Mouse (Mus musculus) lung, postnatal 10 days (tissue): ENCODE results near the gene Tmem273.
A peak's percentile ranks its signal among the peaks of the same experiment; 100 is the strongest.

Source experiments
- DNase-seq: peaks from one replicate; pipeline ENCODE4 v3.0.0; 2021

Tmem273 gene

DNA sequence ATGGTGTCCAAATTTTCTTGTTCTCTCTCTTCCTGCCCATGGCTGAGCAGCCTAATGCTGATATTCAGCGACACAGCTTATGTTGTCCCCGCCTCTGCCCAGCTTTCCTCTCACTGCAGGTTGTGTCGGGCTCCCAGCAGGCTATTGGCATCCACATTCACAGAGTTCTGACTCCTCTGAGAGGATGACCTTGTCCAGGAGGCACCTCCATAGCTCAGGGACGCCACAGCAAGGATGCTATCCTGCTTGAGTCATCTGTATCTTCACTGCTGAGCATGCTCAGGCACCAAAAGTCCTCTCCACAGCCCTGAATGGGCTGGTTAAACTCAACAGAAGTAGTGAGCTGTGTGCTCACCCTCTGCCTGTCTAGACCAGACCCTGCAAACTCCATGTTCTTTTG is 29.2 kb downstream of the Tmem273 start:
- DNase-seq, result no peak

DNA sequence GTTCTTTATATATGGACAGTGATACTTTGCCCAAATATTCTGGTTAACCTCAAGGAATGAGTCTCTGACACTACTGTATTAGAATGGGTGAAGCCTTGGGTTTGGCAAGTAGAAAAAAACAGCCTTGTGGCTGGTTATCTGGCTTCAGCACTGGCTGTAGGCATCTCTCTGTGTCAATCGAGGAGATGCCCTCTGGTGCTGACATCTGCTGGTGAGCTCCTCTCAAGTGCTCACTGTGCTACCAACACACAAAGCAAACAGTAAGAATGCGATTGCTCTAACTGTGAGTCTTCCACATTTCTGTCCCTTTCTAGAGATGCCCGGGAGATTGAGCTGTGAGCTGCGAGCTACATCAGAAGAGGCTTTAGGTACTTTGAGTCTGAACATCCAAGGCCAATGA is 30.8 kb downstream of the Tmem273 start:
- DNase-seq, result no peak

DNA sequence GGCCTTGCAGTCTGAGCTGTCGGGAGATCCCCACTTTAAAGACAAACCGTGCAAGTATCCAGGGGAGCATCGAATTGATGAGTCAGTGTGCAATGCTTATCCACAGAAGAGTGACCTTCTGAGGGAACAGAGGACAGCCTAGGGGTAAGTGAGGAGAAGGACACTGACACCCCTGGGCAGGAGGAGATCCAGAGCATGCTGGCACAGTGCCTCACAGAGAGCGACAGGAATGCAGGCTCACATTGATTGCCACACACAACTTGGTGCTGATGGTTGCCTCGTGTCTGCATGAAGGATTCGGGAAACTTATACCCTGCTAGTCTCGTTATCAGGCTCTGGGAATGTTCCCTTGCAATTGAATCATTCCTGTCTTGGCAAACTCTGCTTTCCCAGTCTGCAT is 31.5 kb downstream of the Tmem273 start:
- DNase-seq, result peak; percentile 64

DNA sequence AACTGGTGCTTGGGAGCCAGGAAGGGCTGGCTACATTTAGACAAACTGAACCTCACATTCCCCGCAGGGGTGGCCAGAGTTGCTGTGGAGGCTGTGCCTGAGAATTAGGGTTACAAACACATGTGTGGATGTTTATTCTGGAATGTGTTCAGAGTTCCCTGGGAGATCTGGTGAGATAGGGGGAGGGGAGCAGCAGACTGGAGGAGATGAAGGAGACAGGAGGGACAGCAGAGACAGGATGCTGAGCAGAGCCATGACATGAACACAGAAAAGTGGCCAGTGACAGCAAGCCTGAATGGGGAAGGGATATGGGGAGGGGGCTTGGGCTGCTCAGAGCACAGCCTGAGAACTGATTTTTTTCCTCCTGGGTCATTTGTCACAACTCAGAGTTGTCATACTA is 33.5 kb downstream of the Tmem273 start:
- no peak for DNase-seq

DNA sequence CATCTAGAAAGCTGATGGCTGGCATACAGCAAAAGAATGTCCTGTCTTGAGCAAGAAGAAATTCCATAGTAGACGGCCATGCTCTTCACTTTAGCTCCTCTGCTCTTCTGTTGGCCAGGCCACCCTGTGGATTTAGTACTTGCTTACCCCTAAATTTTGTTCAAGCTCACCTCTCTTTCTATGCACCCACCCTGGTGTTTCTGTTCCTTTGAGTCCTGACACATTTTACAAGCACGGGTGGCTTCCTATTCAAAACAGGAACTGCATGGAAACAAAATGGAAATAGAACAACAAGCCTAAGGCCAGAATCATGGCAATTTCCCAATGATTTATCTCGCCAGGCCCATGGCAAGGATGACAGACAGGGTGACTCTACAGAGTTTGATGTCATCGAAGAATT is 37.0 kb downstream of the Tmem273 start:
- no peak for DNase-seq

DNA sequence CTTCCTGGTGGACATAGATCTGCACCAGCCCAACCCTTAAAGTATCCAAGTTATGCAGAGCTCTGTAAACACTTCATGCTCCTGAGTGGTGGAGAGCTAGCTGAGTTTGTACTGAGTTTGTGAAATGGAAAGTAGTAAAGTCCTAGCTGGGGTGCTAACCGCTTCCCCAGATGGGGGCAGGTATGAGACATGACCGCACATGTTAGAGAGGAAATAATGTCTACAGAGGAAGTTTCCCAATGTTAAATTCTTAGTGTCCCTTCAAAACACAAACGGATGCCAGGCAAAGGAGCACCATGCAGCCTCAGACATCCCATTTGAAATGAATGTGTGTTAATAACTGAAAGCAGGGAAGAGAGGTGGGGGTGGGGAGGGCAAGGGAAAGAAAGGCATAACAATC is 38.1 kb downstream of the Tmem273 start:
- DNase-seq, result no peak

DNA sequence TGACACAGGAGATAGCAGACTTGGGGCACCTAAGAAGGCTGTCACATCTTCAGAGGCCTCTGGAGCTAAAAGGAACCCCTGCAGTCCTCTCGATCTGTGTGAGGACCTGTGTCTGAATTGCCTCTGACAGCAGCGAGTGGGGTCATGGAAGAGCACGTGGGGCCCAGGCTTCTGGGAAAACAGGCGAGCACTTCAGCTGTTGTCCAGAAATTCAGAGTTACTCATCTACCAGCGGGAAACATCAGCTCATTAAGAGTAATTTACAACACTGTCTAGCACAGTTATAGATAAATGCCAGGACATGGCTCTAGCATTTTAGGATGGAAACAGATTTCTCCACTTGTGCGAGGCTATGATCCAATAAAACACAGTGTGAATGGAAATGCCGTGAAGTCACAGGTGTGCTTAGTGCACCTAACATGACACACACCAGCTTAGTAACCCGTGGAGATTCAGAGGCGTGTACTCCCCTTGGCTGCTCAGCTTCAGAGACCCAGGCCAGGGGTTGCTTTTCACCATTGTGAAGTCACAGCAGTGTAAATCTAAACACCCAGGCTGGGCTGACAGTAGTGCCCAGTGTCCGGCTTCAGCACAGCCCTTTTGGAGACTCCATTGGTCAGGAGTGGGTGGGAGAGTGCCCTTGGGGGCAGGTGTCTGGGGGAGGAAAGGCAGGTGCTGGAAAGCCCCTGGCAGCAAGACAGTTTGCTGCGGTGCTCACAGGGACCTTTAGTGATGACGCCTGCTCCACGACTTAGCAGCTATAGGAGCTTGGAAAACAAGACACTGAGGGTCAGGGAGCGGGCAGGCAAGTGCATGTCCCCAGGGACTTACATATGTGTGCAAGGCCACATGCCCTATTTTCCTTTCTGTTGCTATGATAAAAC is 38.7 kb downstream of the Tmem273 start:
- DNase-seq, result no peak

DNA sequence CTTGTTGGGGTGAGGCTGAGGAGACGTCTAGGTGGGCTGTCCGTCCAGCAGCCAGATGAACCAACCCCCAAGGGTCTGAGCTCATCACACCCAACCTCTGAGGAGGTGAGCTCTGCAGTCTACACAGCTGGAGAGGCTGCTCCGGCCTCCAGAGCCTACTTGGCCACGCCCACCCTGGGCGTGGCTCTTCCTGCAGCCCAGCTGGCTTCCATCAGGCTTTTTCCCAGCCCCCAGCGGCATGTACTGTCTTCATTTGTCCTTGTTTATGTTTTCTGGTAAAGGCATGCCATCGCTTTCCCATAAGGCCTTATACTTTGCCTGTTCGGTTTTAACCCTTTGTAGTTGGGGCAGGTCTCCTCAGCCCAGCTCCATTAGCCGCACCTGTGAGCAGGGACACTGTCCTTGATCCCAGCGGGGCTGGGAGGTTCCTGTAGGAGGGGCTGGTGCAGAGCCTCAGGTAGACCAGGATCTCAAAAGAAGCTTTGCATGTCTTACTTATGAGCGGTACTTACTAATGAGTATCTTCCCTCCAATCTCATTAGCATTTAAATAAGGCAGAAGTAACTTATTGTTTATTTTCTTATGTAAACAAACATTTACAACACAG is 39.8 kb downstream of the Tmem273 start:
- DNase-seq, result peak; percentile 88

DNA sequence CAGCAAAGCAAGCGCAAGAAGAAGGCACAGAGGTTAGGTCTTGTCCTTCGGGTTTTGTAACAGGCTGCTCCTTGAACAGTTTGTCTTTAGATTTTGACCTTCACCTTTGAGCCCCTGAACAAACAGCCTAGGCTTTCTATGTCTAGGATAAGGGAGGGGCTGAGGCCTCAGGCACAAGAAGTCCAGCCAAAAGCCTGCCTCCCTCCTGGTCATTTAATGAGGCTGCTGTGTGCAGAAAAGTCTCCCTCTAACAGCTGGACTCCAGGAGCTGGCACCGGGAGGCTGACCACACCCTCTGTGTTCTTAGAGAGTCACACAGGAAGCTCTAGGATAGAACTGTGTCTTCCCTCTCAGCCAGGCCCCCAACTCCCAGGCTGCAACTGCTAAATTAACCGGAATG is 41.4 kb downstream of the Tmem273 start:
- DNase-seq, result peak; percentile 83

DNA sequence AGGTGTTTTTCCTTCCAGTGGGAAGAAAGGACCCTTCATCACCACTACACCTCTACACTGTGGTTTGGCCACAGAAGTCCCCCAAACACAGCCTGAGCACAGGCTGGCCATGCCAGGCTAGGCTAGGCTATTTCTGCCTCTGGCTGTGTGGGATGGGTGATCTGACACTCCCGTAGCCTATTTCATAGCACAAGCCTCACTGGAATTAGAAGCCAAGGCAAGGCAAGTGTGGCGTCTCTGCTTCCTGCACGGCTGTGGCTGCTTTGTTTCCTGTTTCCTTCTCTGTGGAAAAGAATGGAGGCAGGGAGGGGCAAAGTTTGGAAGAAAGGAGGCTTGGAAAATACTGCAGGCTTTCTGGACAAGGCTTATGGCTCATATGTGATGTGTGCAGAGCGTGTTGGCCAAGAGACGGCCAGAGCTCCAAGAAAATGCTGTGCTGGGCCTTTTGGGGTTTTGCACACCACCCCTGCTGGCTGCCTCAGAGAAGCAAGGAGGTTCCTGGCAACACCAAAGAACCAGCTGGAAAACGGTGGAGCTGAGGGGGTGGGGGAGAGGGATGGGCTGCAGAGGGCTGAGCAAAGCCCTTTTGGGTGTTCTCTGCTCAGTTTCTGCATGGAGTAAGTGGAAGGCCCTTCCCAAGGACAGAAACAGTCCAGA is 42.4 kb downstream of the Tmem273 start:
- peak; percentile 75 for DNase-seq

DNA sequence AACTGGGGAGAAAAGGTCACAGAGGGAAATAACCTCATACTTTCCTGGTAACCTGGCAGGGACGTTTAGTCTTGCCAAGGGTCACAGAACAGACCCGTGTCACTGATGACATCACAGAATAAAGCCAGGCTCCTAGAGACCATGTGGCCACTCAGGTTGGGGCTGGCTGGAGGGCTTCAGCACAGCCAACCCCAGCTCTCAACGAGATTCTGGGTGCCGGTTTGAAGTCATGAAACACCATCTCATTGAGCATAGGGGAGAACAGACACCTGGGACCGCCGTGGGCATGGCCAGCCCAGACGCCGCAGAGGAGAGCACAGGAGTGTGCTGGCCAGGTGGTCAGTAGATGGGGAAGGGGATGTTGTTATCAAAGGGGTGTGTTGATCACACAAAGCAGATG is 48.1 kb downstream of the Tmem273 start, which contains the start of gene Fam170b:
Fam170b (plus strand) TSS at position 116 of the 400 bp plus-strand sequence.
- no peak for DNase-seq

DNA sequence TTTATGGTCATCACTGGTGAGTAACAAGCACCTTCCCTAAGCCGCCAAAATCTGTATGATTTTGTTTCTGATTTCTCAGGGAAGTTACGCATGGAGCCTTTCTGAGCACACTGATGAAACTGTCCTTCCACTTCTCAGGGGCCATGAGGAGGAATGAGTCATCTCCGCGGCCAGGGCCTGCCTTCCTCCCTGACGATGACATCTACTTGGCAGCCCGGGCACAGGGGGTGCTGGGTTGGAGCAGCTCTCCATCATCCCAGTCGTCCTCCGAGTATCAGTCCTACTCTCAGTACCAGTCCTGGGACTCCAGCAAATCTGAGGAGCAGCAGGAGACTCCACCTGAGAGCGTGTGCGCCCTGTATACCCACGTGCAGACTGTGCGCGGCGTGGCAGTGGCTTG is 49.4 kb downstream of the Tmem273 start:
- no peak for DNase-seq

DNA sequence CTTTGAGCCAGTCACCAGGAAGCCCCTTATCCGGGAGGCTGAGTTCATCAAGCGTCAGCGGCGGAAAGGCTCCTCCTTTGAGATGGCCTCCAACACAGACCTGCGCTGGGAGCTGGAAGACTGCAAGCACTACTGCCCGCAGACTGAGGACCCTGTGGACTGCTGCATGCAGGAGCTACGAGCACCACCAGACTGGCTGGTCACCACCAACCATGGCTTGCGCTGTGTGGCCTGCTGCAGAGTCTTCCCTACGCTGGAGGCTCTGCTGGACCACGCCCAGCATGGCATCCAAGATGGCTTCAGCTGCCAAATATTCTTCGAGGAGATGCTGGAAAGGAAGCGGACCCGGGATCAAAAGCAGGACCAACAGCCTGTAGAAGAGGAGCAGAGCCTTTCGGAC is 49.8 kb downstream of the Tmem273 start:
- peak; percentile 50 for DNase-seq

DNA sequence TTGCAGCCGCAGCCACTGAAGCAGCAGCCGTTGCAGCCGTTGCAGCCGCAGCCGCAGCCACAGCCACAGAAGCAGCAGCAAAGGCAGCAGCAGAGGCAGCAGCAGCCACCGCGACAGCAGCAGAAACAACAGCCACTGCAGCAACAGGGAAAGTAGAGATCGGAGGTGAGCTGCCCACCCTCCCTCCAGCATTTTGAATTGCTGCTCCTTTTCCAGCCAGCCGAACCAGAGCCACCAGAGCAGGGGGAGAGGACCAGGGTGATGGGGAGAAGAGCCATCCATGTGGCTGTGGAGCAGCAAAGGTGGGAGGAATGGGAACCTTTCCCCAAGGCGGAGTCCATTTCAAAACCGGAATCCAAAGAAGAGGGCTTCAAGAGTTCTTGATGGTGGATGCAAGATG is 50.4 kb downstream of the Tmem273 start:
- DNase-seq, result no peak

DNA sequence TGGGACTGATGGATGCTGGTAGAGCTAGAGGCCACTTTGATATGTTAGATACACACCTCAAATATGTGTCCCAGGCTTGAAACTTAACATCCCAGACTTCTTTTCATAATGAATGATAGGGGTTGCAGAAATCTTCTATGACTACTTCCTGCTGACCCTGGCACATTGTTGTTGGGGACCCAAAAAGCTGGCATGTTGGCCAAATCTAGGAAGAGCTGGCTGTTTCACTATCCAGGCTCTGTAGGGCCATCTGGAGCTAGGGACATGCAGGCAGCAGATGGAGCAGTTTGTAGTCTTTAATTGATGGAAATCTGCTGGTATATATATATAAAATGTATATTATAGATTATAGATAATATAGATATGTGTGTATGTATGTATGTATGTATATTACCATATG is 56.3 kb downstream of the Tmem273 start:
- DNase-seq, result no peak

DNA sequence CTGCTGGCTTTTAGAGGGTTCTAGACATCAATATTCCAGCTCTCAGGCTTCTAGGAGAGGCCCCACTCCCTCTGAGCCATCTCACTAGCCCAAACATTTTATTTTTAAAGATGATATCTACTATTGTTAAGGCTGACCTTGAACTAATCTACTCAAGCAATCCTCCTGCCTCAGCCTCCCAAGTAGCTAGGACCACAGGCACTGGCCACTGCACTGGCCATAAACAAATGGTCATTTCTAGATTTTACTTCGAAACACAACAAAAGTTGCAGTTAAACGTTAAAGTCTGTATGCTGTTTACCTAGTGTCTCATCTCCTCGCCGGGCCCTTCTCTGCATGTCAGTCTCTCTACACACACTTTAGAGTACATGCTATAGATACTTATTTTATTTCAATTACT is 68.3 kb downstream of the Tmem273 start:
- no peak for DNase-seq

DNA sequence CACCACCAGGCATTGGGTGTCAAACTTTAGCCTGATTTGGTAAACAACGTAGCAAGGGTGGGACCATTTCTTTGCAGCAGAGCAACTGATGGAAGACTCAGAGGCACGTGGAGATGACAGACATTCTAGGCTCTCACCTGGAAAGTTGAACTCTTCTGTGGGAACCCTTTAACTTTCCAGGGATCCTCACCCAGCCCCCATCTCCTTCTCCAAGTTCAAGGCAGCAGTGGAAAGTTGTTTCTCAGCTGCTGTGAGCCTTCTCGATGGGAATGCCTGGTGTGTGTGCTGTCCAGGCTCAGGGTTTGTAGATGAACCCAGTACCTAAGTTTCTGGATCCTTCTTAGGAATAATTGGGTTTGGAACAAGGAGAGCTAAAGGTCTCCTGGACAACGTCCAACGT is 70.5 kb downstream of the Tmem273 start:
- no peak for DNase-seq

DNA sequence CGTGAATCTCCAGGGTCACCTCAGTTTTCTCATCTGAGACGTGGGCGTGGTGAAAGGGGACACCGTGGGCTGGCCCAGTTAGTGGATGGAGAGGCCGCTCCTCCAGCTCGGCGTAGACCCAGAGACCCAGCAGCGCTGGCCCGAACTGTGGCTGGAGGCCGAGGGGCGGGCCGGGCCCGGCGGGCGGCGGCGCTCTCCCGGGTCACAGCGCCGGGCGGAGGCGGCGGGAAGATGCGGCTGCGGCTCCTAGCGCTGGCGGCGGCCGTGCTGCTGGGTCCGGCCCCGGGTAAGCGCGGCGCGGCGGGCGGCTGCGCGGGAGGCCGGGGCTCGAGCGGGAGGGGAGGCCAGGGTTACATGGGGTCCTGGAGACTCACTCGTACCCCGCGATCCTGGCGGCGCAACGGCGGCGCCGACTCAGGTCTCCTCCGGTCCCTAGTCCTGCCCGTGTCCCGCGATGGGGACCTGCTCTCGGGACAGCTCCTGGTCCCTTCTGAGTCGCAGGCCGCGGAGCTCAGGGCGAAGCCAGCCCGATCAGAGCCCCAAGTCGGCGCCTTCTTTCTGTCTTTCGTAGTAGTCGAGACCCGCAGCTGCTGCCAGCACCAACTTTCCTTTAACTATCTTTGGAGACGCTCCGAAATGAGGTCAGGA is 71.0 kb downstream of the Tmem273 start, which contains the start of gene Vstm4:
Vstm4 (plus strand) TSS at position 76 of the 648 bp plus-strand sequence.
- peak; percentile 87 for DNase-seq

DNA sequence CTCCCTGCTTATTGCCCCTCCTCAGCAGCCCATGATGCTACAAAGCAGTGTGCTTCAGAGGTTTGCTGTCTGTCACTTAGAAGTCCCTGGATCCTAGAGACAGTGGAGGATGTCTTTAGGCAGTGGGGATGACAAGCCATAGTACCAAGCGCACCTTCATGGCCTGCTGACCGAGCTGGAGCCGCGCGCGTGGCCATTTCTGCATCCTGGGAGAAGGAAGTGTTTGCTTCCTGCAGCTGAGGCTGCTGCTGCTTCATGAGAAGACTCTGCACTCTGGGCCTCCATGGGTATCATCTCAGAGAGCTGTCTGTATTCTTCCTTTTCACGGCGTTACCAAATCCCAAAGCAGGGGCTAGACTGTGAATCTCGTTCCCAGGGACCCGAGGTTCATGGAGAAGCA is 72.6 kb downstream of the Tmem273 start:
- no peak for DNase-seq

DNA sequence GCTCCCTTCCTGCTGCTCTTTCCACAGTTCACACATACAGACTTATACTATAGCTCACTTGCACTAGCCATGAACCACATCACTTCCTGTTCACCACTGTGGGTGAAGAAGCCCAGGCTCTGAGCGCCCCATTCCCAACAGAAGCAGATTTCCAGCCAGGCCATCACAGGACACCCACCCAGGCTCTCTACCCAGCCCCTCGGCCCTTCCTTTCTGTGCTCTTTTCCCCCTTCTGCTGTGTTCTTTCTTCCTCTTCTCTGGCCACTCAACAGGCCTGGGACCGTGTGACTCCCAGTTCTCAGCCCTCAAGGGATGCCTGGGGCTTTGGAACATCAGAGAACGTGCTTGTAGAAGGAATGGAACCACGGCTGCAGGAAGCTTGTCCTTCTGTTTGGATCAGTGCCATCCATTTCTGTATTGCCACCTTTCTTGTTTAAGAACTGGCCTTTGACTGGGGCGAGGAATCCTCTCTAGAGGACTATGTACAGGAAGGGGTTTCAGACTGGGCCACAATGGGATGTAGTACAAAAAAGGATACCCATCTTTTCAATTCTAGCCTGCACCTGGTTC is 73.3 kb downstream of the Tmem273 start:
- no peak for DNase-seq

DNA sequence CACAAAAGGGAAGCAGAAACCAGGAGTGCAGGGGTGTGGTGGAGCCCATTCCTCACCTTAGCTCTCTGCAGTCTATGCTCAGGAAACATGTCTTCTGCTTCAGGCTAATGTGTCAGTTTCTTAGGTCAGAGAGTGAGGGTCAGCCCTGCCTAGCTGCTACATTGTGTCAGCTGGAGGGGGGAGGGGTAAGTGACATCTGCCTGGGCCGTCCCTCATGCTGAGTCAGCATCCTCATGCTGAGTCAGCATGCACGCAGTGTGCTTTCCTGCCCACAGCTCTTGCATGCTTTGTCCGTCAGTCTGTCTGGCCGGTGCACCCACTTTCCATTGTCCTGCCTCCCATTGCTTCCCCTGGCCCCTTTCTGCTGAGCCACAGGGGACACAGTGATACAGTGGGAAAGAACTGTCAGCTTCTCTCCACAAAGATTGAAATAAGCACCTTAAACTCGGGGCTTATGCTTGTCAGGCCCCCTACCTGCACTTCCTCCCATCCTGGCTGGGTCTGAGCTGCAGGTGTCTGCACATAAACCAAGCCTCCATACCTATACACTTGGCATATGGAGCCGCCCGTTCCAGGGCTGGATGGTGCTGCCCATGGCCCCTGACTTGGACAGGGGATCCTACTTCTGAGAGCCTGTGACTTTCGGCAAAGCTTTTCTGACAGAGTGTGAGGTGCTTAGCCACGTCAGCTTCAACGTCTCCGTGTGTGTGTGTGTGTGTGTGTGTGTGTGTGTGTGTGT is 74.2 kb downstream of the Tmem273 start:
- DNase-seq, result peak; percentile 45

DNA sequence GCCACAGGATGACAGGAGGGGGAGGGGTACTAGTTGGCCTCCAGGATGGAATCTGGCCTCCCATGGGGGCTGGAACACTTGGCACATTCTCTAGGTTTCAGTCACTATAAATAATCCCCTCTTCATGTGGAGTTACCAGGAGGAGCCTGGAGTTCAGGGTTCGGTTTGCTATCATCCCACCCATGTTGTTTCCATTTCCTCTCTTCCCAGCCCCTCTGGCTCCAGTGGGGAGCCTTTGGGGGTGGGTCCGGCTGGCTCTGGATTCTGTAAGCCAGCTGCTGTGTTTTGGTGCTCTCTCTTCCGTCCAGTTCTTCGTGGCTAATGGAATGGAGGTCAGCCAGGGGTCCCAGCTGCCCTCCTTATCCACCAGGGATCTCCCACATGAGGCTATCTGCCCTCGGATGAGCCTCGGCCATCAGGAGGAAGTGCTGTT is 75.4 kb downstream of the Tmem273 start:
- DNase-seq, result peak; percentile 78
